Mouse (Mus musculus): Measurements from ENCODE around the gene Trpc3. TPM values are rescaled to one million over a fixed set of nuclear protein-coding genes. Genes with fewer than 3 reads are reported as not detected.
"Not testable (repeated sequence)": the region's sequence is repeated elsewhere in the genome, so short reads cannot be mapped to it uniquely, and the experiment has no call there.

Trpc3 gene
- 1 to 10 TPM; 2.7 to 3.3 TPM for total RNA-seq (2021)
- long read RNA-seq, experiment 1, partial matches to known transcripts = 1 of 1 reads
- long read RNA-seq, experiment 1, other reads (novel, unspliced or antisense) = 0 of 1 reads
- long read RNA-seq, experiment 2, partial matches to known transcripts = 2 of 2 reads
- long read RNA-seq, experiment 2, other reads (novel, unspliced or antisense) = 0 of 2 reads

GRCm38 (mm10) chr3:36689392-36690291, at the start of gene Trpc3:
Gene Trpc3, minus strand, starts transcription at chr3:36690167.
- DNase-seq = peak; percentile 13 to 24
- intact Hi-C loops (cut with DNase I) = no loop called here

DNA sequence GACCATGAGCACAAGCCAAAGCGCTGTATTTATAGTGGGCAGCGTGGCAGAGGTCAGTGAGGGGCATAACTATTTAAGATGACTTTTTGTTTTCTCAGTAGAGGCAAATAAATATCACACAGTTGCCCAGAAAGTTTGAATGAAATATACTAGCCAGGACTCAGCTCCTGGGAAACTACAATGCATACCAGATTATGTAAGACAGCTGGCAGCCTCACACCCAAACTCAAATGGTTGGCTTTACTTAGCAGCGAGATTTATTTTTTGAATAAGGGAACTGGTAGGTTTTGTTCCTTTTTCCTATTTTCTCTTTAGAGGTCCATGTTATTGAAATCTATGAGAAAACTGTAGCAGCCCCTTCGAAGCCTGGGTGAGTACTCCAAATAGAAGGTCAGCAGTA, 48.1 kb upstream of the Trpc3 start:
- intact Hi-C loops (cut with DNase I) = no loop called here
- no peak for DNase-seq

- intact Hi-C loops (cut with DNase I) = no loop called here
- DNase-seq = no peak
Measured at GRCm38 (mm10) chr3:36733075-36733474, 43.1 kb upstream of the Trpc3 start.

GRCm38 (mm10) chr3:36726545-36726944, 36.6 kb upstream of the Trpc3 start:
- no peak for DNase-seq

GRCm38 (mm10) chr3:36721850-36722249, 31.9 kb upstream of the Trpc3 start:
- no peak for DNase-seq
- intact Hi-C loops (cut with DNase I) = no loop called here

More at GRCm38 (mm10) chr3:36726545-36726944, 36.6 kb upstream of the Trpc3 start:
- intact Hi-C loops (cut with DNase I) = no loop called here

GRCm38 (mm10) chr3:36709521-36709920, 19.6 kb upstream of the Trpc3 start:
- no peak for DNase-seq
- intact Hi-C loops (cut with DNase I) = no loop called here

DNA sequence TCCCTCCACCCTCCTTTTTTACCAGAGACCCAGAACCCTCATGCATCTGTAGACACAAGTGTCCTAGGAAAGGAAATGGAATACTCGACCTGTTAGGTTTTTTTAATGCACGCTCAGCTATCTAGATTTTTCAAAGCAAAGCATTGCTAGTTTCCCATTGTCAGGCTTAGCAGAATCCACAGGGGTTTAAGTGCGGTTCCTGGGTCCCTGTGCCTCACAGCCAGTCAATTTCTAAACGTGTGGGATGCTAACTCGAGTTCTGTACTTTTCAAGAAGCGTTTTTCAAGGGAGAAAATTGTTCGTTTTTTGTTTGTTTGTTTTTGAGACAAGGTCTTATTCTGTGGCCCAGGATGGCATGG, 304 bp upstream of the Trpc3 start:
- no peak for DNase-seq
- intact Hi-C loops (cut with DNase I) = no loop called here

- intact Hi-C loops (cut with DNase I) = no loop called here
- peak; percentile 23 to 43 for DNase-seq
Measured at GRCm38 (mm10) chr3:36688874-36689273, 1.1 kb downstream of the Trpc3 start.

GRCm38 (mm10) chr3:36675822-36676221, 14.1 kb downstream of the Trpc3 start:
- intact Hi-C loops (cut with DNase I) = no loop called here
- DNase-seq = no peak

DNA sequence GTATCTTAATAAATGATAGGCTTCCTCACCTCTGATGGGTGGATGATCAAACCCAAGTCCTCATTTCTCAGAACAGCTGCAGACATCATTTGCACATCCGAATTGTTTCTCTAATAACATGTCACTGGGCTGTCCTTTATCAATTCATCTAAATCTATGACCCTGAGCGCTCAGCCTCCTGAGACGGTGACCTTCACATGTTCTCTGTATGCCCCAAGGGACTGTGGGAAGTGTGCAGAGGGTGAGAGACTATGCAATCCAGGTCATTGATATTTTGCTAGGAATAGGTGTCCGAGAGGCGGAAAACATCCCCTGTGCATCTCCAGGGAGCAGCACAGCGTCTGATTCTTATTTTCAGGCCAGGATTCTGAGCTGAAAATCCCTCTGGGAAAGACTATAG, 22.2 kb downstream of the Trpc3 start:
- intact Hi-C loops (cut with DNase I) = no loop called here
- no peak for DNase-seq

DNA sequence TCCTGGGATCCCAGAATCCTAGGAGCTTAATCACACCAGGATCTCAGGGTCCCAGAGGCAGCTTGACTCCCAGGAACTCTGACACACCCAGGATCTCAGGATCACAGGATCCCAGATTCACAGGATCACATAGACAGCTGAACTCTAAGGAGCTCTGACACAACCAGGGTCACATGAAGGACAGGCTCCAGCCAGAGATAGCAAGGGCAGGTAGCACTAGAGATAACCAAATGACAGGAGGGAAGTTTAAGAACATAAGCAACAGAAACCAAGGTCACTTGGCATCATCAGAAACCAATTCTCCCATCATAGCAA, 44.8 kb downstream of the Trpc3 start:
- intact Hi-C loops (cut with DNase I) = not testable (repeated sequence)

GRCm38 (mm10) chr3:36644554-36645244, 45.3 kb downstream of the Trpc3 start:
- intact Hi-C loops (cut with DNase I) = no loop called here
- no peak for DNase-seq

More for the DNA sequence above, 44.8 kb downstream of the Trpc3 start:
- not testable (repeated sequence) for DNase-seq

GRCm38 (mm10) chr3:36643354-36643753, 46.6 kb downstream of the Trpc3 start:
- no peak for DNase-seq
- intact Hi-C loops (cut with DNase I) = no loop called here

- intact Hi-C loops (cut with DNase I) = no loop called here
- DNase-seq = no peak
Measured at GRCm38 (mm10) chr3:36642736-36643135, 47.2 kb downstream of the Trpc3 start.

GRCm38 (mm10) chr3:36640787-36641186, 49.2 kb downstream of the Trpc3 start:
- intact Hi-C loops (cut with DNase I) = no loop called here
- DNase-seq = no peak

DNA sequence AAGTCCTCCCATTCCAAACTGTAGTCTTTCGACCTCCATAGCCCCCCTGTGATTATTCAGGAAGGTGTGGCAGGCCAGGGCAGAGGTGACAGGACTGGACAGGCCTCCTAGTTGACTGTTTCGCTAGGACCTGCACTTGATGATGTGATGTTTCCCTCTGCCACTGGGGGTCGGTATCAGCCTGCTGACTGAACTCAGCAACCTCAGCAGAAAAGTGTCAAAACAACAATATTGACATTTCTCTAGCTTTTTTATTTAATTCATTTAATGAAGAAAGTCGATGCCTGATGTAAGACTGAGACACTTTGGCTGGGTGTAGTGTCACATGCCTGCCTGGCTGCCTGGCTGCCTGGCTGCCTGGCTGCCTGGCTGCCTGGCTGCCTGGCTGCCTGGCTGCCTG, 54.5 kb downstream of the Trpc3 start:
- intact Hi-C loops (cut with DNase I) = no loop called here

GRCm38 (mm10) chr3:36626803-36627202, 63.2 kb downstream of the Trpc3 start:
- intact Hi-C loops (cut with DNase I) = no loop called here
- DNase-seq = no peak

More for the DNA sequence above, 54.5 kb downstream of the Trpc3 start:
- DNase-seq = no peak

GRCm38 (mm10) chr3:36618181-36618580, 71.8 kb downstream of the Trpc3 start:
- intact Hi-C loops (cut with DNase I) = no loop called here
- no peak for DNase-seq

GRCm38 (mm10) chr3:36613908-36614255, 76.1 kb downstream of the Trpc3 start:
- DNase-seq = no peak
- intact Hi-C loops (cut with DNase I) = no loop called here

GRCm38 (mm10) chr3:36613202-36613907, 76.6 kb downstream of the Trpc3 start, which contains the start of gene Bbs7:
Gene Bbs7, minus strand, starts transcription at chr3:36613477.
- DNase-seq = peak; percentile 76 to 86
- intact Hi-C loops (cut with DNase I) = no loop called here

GRCm38 (mm10) chr3:36612687-36613086, 77.3 kb downstream of the Trpc3 start:
- DNase-seq = no peak
- intact Hi-C loops (cut with DNase I) = no loop called here
